In the genomic region with DNA sequence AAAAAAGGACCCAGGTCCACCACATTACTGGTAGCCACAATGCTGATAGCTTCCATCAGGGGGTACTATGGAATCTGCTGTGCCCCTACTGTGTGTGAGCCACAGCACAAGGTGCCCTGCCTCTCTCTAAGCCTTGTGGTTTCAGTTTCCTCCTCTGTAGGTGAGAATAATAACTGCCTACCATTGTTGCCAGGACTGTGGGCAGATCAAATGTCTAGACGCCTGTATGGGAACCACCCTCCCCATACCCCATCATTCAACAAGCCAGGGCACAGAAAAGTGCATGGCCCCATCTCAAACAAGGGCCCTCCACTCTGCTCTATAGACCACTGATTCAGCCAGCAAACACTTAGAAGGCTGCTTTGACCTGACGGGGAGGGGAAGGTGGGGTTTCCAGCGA, we compare ENCODE assay signal across 13 mouse cellular contexts.
A peak's percentile ranks its signal among the peaks of the same experiment; 100 is the strongest.
DNase-seq lines count a peak whose midpoint lies in the region; ATAC-seq and TF ChIP-seq lines count a peak whose summit lies in the region.
"Had no signal": no experiment of that assay in that cellular context is flagged by ENCODE, and none has a peak within 500 bp of the region (broad histone marks: within the 10 kb centered on the region; RNA-seq: fewer than 3 reads in every experiment).

No protein-coding gene starts in this region.

- no peak overlapping the region for H3K4me3 ChIP-seq in lung, embryonic 14.5 days (ENCODE audit: low read depth, low read length)
- H3K4me3 ChIP-seq in MEL (ENCODE audit: control insufficient read depth in 1 of 2, insufficient read depth in 1 of 2, low read depth in 2 of 2, low read length in 2 of 2): peak overlapping the region in 1 of 2 experiments; percentile 17; a peak in 1 of 4 replicates
- H3K4me3 ChIP-seq in midbrain, embryonic 15.5 days: no peak overlapping the region
- H3K4me3 ChIP-seq: intestine, embryonic 15.5 days had no signal

- no peak overlapping the region for H3K9ac ChIP-seq in lung, embryonic 14.5 days
- H3K9ac ChIP-seq in MEL (ENCODE audit: control insufficient read depth, low read depth, low read length, poor library complexity, severe bottlenecking): peak overlapping the region; percentile 41
- H3K9ac ChIP-seq in midbrain, embryonic 15.5 days: no peak overlapping the region
- H3K9ac ChIP-seq: intestine, embryonic 15.5 days had no signal

- no peak overlapping the region for H3K4me2 ChIP-seq in lung, embryonic 14.5 days
- no peak overlapping the region for H3K4me2 ChIP-seq in midbrain, embryonic 15.5 days
- H3K4me2 ChIP-seq: intestine, embryonic 15.5 days; liver, embryonic 11.5 days had no signal

- TF ChIP-seq EP300 in MEL (IDR thresholded peaks at IDR 0.05; ENCODE audit: low read depth in 1 of 2, low read length in 2 of 2): no peak; a peak in 1 of 4 replicates

- H3K27me3 ChIP-seq in lung, embryonic 14.5 days (ENCODE audit: insufficient read depth, low read length): no peaks in the 10 kb centered on the region
- H3K27me3 ChIP-seq in MEL (ENCODE audit: control insufficient read depth in 1 of 2, insufficient read depth in 2 of 2, low read length in 2 of 2): no peaks in the 10 kb centered on the region
- H3K27me3 ChIP-seq in midbrain, embryonic 15.5 days (replicated peaks): no peaks in the 10 kb centered on the region

- no peak for TF ChIP-seq POLR2A in MEL (IDR thresholded peaks at IDR 0.05; ENCODE audit: control insufficient read depth in 1 of 2, insufficient read depth in 1 of 2, low read depth in 1 of 2, low read length in 2 of 2, poor library complexity in 1 of 2)

- WGBS in lung, embryonic 14.5 days: 36% methylated on average over 3 of the region's 3 CpGs
- 32% methylated on average over 3 of the region's 3 CpGs for WGBS in midbrain, embryonic 15.5 days

- H3K79me2 ChIP-seq in MEL (ENCODE audit: control insufficient read depth, insufficient read depth, low read length, poor library complexity): no peaks in the 10 kb centered on the region

- no peak for ATAC-seq in lung, embryonic 14.5 days (ENCODE audit: insufficient read depth)
- peak; percentile 62 to 68 for ATAC-seq in hematopoietic stem cell, adult 5-6 weeks (replicated peaks in 1 of 2; ENCODE audit: insufficient read depth in 1 of 2, low FRiP score in 2 of 2, low TSS enrichment in 1 of 2, low read depth in 1 of 2, poor library complexity in 2 of 2, severe bottlenecking in 2 of 2)
- ATAC-seq in midbrain, embryonic 15.5 days (replicated peaks): no peak
- ATAC-seq: intestine, embryonic 15.5 days had no signal

- H3K36me3 ChIP-seq in lung, embryonic 14.5 days (ENCODE audit: insufficient read depth): no peaks in the 10 kb centered on the region
- H3K36me3 ChIP-seq in MEL (ENCODE audit: control insufficient read depth in 1 of 2, insufficient read depth in 2 of 2, low read length in 2 of 2): no peaks in the 10 kb centered on the region
- no peaks in the 10 kb centered on the region for H3K36me3 ChIP-seq in midbrain, embryonic 15.5 days (replicated peaks)
- H3K36me3 ChIP-seq: intestine, embryonic 15.5 days had no signal

- no peak for TF ChIP-seq CTCF in lung, embryonic 14.5 days (IDR thresholded peaks at IDR 0.05; ENCODE audit: low read depth)
- TF ChIP-seq CTCF in MEL (IDR thresholded peaks at IDR 0.05 in 2 of 3, conservative IDR thresholded peaks at IDR 0.05 in 1 of 3; ENCODE audit: control insufficient read depth in 1 of 3, insufficient read depth in 1 of 3, low read depth in 2 of 3, low read length in 3 of 3, poor library complexity in 1 of 3, severe bottlenecking in 1 of 3): no peak

- H3K4me1 ChIP-seq in lung, embryonic 14.5 days (ENCODE audit: insufficient read depth): peaks cover 12% of the 10 kb centered on the region; the same call in 1 of the 2 replicates
- H3K4me1 ChIP-seq in MEL (ENCODE audit: control insufficient read depth in 1 of 2, insufficient read depth in 2 of 2, low read length in 2 of 2): peaks cover 3 to 10% of the 10 kb centered on the region in 2 experiments; a peak in 3 of 4 replicates
- peaks cover 64% of the 10 kb centered on the region for H3K4me1 ChIP-seq in midbrain, embryonic 15.5 days

- DNase-seq in lung, embryonic 14.5 days: peak; percentile 32
- no peak for DNase-seq in lung, postnatal 14 days
- no peak for DNase-seq in MEL (ENCODE audit: low read depth, low spot score)
- no peak for DNase-seq in layer of hippocampus, adult 9-10 months (ENCODE audit: low spot score)
- DNase-seq in cerebellum, adult 8-10 months: no peak
- DNase-seq in frontal cortex, postnatal 14 days (ENCODE audit: low spot score in 2 of 2): no peak
- DNase-seq: cerebellum, postnatal 14 days; heart, adult 18-20 months; kidney, postnatal 36 days had no signal

- no peak overlapping the region for H3K27ac ChIP-seq in lung, embryonic 14.5 days (ENCODE audit: low read depth)
- H3K27ac ChIP-seq in MEL (ENCODE audit: control insufficient read depth, low read depth, low read length): no peak overlapping the region
- peak overlapping the region; percentile 76 for H3K27ac ChIP-seq in midbrain, embryonic 15.5 days
- H3K27ac ChIP-seq: intestine, embryonic 15.5 days had no signal

- no peaks in the 10 kb centered on the region for H3K9me3 ChIP-seq in lung, embryonic 14.5 days (ENCODE audit: low read depth, low read length)
- no peaks in the 10 kb centered on the region for H3K9me3 ChIP-seq in MEL (replicated peaks; ENCODE audit: insufficient read depth, low read length)
- H3K9me3 ChIP-seq in midbrain, embryonic 15.5 days: no peaks in the 10 kb centered on the region
- H3K9me3 ChIP-seq: intestine, embryonic 15.5 days had no signal

- no peak for TF ChIP-seq RAD21 in MEL (IDR thresholded peaks at IDR 0.05; ENCODE audit: low read depth, low read length)

TF ChIP-seq in MEL, 35 proteins besides CTCF, POLR2A, EP300 and RAD21:
- TF ChIP-seq ZKSCAN1 (IDR thresholded peaks at IDR 0.05; ENCODE audit: low read depth, low read length): peak; percentile 92
- no peak for TF ChIP-seq USF2 (IDR thresholded peaks at IDR 0.05; ENCODE audit: borderline replicate concordance in 1 of 2, insufficient read depth in 1 of 2, low read depth in 1 of 2, low read length in 2 of 2)

Comparison
In these comparisons a context has a peak if more than half of its experiments do, and no peak if none do; other contexts are left out.
1. ATAC-seq: peak in hematopoietic stem cell, adult 5-6 weeks (2 of 2); none in lung, embryonic 14.5 days (single experiment) and midbrain, embryonic 15.5 days (single experiment).